In genomic region chr5:148388251-148389006, GRCm38 (mm10) we compare ENCODE assay signal across 11 mouse cellular contexts. TPM values are rescaled to one million over a fixed set of nuclear protein-coding genes. Genes with fewer than 3 reads are reported as not detected.
A peak's percentile ranks its signal among the peaks of the same experiment; 100 is the strongest.
DNase-seq lines count a peak whose midpoint lies in the region; ATAC-seq and TF ChIP-seq lines count a peak whose summit lies in the region.
"Had no signal": no experiment of that assay in that cellular context is flagged by ENCODE, and none has a peak within 500 bp of the region (broad histone marks: within the 10 kb centered on the region; RNA-seq: fewer than 3 reads in every experiment).

No protein-coding gene starts in this region.

- no peaks in the 10 kb centered on the region for H3K27me3 ChIP-seq in heart, postnatal 0 days (ENCODE audit: control insufficient read depth, insufficient read depth, low read length)
- H3K27me3 ChIP-seq in liver, embryonic 14.5 days (ENCODE audit: control insufficient read depth, insufficient read depth, low read length) = no peaks in the 10 kb centered on the region
- no peaks in the 10 kb centered on the region for H3K27me3 ChIP-seq in midbrain, postnatal 0 days (ENCODE audit: insufficient read depth, low read length)
- H3K27me3 ChIP-seq: embryonic facial prominence, embryonic 13.5 days; intestine, embryonic 15.5 days; limb, embryonic 12.5 days had no signal

- no peak for TF ChIP-seq CTCF in heart, postnatal 0 days (IDR thresholded peaks at IDR 0.05; ENCODE audit: low read depth)
- no peak for TF ChIP-seq CTCF in liver, embryonic 14.5 days (IDR thresholded peaks at IDR 0.05; ENCODE audit: low read depth)
- no peak for TF ChIP-seq CTCF in midbrain, postnatal 0 days (IDR thresholded peaks at IDR 0.05)

- no peaks in the 10 kb centered on the region for H3K36me3 ChIP-seq in heart, postnatal 0 days (replicated peaks; ENCODE audit: control insufficient read depth, insufficient read depth, low read length)
- H3K36me3 ChIP-seq in liver, embryonic 14.5 days (replicated peaks; ENCODE audit: control insufficient read depth, insufficient read depth, low read depth) = peaks cover 7% of the 10 kb centered on the region
- 0 out of 2 replicates have a peak, but pooled peaks cover 2% of the 10 kb centered on the region for H3K36me3 ChIP-seq in midbrain, postnatal 0 days (ENCODE audit: insufficient read depth, low read length)
- H3K36me3 ChIP-seq: embryonic facial prominence, embryonic 13.5 days; intestine, embryonic 15.5 days; limb, embryonic 12.5 days had no signal

- H3K4me3 ChIP-seq in heart, postnatal 0 days (ENCODE audit: low read depth, low read length) = no peak overlapping the region
- no peak overlapping the region for H3K4me3 ChIP-seq in liver, embryonic 14.5 days (ENCODE audit: insufficient read depth in 1 of 2, low read depth in 2 of 2, low read length in 2 of 2)
- H3K4me3 ChIP-seq in midbrain, postnatal 0 days (ENCODE audit: low read depth, low read length) = no peak overlapping the region
- H3K4me3 ChIP-seq: embryonic facial prominence, embryonic 13.5 days; intestine, embryonic 15.5 days; limb, embryonic 12.5 days had no signal

- 58% methylated on average over 18 of the region's 18 CpGs for WGBS in heart, postnatal 0 days
- WGBS in liver, embryonic 14.5 days (ENCODE audit: insufficient replicate concordance) = 81% methylated on average over 18 of the region's 18 CpGs
- 78% methylated on average over 18 of the region's 18 CpGs for WGBS in midbrain, postnatal 0 days

- DNase-seq in heart, postnatal 0 days (ENCODE audit: low spot score) = no peak
- no peak for DNase-seq in heart, postnatal 25 days (ENCODE audit: low spot score)
- peak; percentile 81 for DNase-seq in MEL-GATA-1-ER (ENCODE audit: extremely low read depth, low read depth)
- no peak for DNase-seq in liver, embryonic 14.5 days (ENCODE audit: low read depth in 3 of 3, low spot score in 3 of 3)
- DNase-seq in spleen, postnatal 10 days (ENCODE audit: low spot score in 2 of 2) = peak; percentile 25 to 50
- DNase-seq in midbrain, postnatal 0 days (ENCODE audit: low spot score) = no peak
- DNase-seq in kidney, adult 9 months = no peak
- no peak for DNase-seq in ovary, adult 18-20 months (ENCODE audit: low spot score)

- no peak overlapping the region for H3K4me2 ChIP-seq in heart, postnatal 0 days (ENCODE audit: low read depth, low read length)
- peak overlapping the region; percentile 56 for H3K4me2 ChIP-seq in liver, embryonic 14.5 days (ENCODE audit: low read depth)
- no peak overlapping the region for H3K4me2 ChIP-seq in midbrain, postnatal 0 days (ENCODE audit: low read depth, low read length, poor library complexity, severe bottlenecking)
- H3K4me2 ChIP-seq: embryonic facial prominence, embryonic 13.5 days; intestine, embryonic 15.5 days; limb, embryonic 12.5 days had no signal

- no peak for ATAC-seq in heart, postnatal 0 days (ENCODE audit: insufficient read depth, low read depth)
- peak; percentile 45; the same call in 1 of the 2 replicates for ATAC-seq in liver, embryonic 14.5 days (ENCODE audit: insufficient read depth)
- no peak for ATAC-seq in midbrain, postnatal 0 days (ENCODE audit: low FRiP score)
- ATAC-seq: intestine, embryonic 15.5 days had no signal

- 0 out of 2 replicates have a peak, but pooled peaks cover 3% of the 10 kb centered on the region for H3K9me3 ChIP-seq in heart, postnatal 0 days (replicated peaks; ENCODE audit: control insufficient read depth, low read length)
- no peaks in the 10 kb centered on the region for H3K9me3 ChIP-seq in liver, embryonic 14.5 days (ENCODE audit: control insufficient read depth, low read length)
- no peaks in the 10 kb centered on the region for H3K9me3 ChIP-seq in midbrain, postnatal 0 days (ENCODE audit: low read length)
- H3K9me3 ChIP-seq: embryonic facial prominence, embryonic 13.5 days; intestine, embryonic 15.5 days had no signal

- intact Hi-C loops in heart, postnatal 25 days (cut with DNase I) = loop anchor here (5.0 kb wide), 1 partner anchor 34 kb away; no protein-coding TSS in a partner anchor

- peaks cover 18% of the 10 kb centered on the region for H3K4me1 ChIP-seq in heart, postnatal 0 days (ENCODE audit: control insufficient read depth, insufficient read depth)
- H3K4me1 ChIP-seq in liver, embryonic 14.5 days (replicated peaks; ENCODE audit: control insufficient read depth in 2 of 2, insufficient read depth in 2 of 2, low read length in 1 of 2) = peaks cover 19 to 20% of the 10 kb centered on the region in 2 experiments
- no peaks in the 10 kb centered on the region for H3K4me1 ChIP-seq in midbrain, postnatal 0 days (ENCODE audit: insufficient read depth, low read length)
- H3K4me1 ChIP-seq: intestine, embryonic 15.5 days had no signal

- no peak for TF ChIP-seq EP300 in heart, postnatal 0 days (IDR thresholded peaks at IDR 0.05; ENCODE audit: low read depth)
- TF ChIP-seq EP300 in liver, embryonic 14.5 days (IDR thresholded peaks at IDR 0.05; ENCODE audit: low read depth) = no peak

- H3K27ac ChIP-seq in heart, postnatal 0 days (ENCODE audit: low read depth) = 0 out of 2 replicates have a peak overlapping the region, but pooled peaks have one; percentile 8
- H3K27ac ChIP-seq in liver, embryonic 14.5 days = peak overlapping the region; percentile 63
- H3K27ac ChIP-seq in midbrain, postnatal 0 days (ENCODE audit: low read depth, low read length) = no peak overlapping the region
- H3K27ac ChIP-seq: embryonic facial prominence, embryonic 13.5 days; intestine, embryonic 15.5 days; limb, embryonic 12.5 days had no signal

- H3K9ac ChIP-seq in heart, postnatal 0 days (replicated peaks; ENCODE audit: low read depth, low read length) = no peak overlapping the region
- H3K9ac ChIP-seq in liver, embryonic 14.5 days (replicated peaks) = peak overlapping the region; percentile 47
- H3K9ac ChIP-seq in midbrain, postnatal 0 days (replicated peaks; ENCODE audit: low read length, poor library complexity, severe bottlenecking) = no peak overlapping the region
- H3K9ac ChIP-seq: embryonic facial prominence, embryonic 13.5 days; intestine, embryonic 15.5 days; limb, embryonic 12.5 days had no signal

RNA-seq across cellular contexts. Expression of gene Slc7a1, which starts 11.3 kb away (rescaled TPM):
- 21.0 and 31.0 TPM in 2 replicates for total RNA-seq in heart, postnatal 0 days (2014; rRNA removed; ENCODE audit: low replicate concordance)
- 7.7 and 13.2 TPM in 2 replicates for polyA plus RNA-seq in heart, postnatal 0 days (2015; fragmentation: Nextera tagmentation; extraction: Ambion mirVana)
- total RNA-seq in heart, postnatal 25 days (2021) = 10 to 100 TPM; 10.7 to 15.0 TPM
- polyA plus RNA-seq in liver, embryonic 14.5 days (2012; rRNA removed) = 4.7 and 4.8 TPM in 2 replicates
- polyA plus RNA-seq in liver, embryonic 14.5 days (2014; fragmentation: Nextera tagmentation; extraction: Ambion mirVana) = 17.7 and 20.3 TPM in 2 replicates
- total RNA-seq in midbrain, postnatal 0 days (2014; rRNA removed) = 49.8 and 73.3 TPM in 2 replicates
- 26.2 and 33.8 TPM in 2 replicates for polyA plus RNA-seq in midbrain, postnatal 0 days (2015; fragmentation: Nextera tagmentation; extraction: Ambion mirVana)

Comparison
In these comparisons a context has a peak if more than half of its experiments do, and no peak if none do; other contexts are left out.
1. DNase-seq: peak in MEL-GATA-1-ER (single experiment) and spleen, postnatal 10 days (2 of 2); none in heart, postnatal 0 days (single experiment), heart, postnatal 25 days (single experiment), liver, embryonic 14.5 days (0 of 3), midbrain, postnatal 0 days (single experiment), kidney, adult 9 months (single experiment) and ovary, adult 18-20 months (single experiment).